Mouse (Mus musculus) thymus, postnatal 10 days (tissue): ENCODE data around the gene Myo1b.
"Not testable (repeated sequence)": the region's sequence is repeated elsewhere in the genome, so short reads cannot be mapped to it uniquely, and the experiment has no call there.

Experiments used
- DNase-seq, 2 experiments: peaks; one replicate each; pipeline ENCODE4 v3.0.0; 2021; ENCODE audit warnings: low spot score in 2 of 2

Gene Myo1b

GRCm38 (mm10) chr1:51895961-51896360, 19.9 kb downstream of the Myo1b start:
- DNase-seq = no peak

GRCm38 (mm10) chr1:51894721-51895120, 21.1 kb downstream of the Myo1b start:
- DNase-seq = no peak

GRCm38 (mm10) chr1:51893521-51894355, 22.1 kb downstream of the Myo1b start:
- no peak for DNase-seq

- DNase-seq = no peak
Measured at GRCm38 (mm10) chr1:51892005-51892404, 23.9 kb downstream of the Myo1b start.

- no peak for DNase-seq
Measured at GRCm38 (mm10) chr1:51888046-51888813, 27.6 kb downstream of the Myo1b start.

- no peak for DNase-seq
Measured at GRCm38 (mm10) chr1:51885356-51885983, 30.4 kb downstream of the Myo1b start.

DNA sequence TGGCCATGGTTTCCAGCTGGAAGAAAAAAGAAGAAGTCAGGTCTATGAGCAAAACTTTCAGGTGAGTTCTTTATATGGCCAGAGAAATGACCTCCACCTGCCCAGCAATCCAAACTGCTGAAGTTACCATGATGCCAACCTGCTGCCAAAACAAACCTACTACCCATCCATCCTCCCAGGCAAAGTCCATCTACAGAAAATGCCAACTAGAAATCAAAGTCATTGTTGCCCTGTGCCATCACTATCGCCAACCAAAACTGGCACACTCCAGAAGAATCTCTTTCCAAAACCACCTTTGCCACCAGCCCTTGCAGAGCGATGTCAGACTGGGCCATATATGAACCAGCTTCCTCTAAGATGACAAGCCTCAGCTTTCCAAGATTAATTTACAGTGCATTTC, 32.7 kb downstream of the Myo1b start:
- no peak for DNase-seq

GRCm38 (mm10) chr1:51882752-51883151, 33.1 kb downstream of the Myo1b start:
- no peak for DNase-seq

DNA sequence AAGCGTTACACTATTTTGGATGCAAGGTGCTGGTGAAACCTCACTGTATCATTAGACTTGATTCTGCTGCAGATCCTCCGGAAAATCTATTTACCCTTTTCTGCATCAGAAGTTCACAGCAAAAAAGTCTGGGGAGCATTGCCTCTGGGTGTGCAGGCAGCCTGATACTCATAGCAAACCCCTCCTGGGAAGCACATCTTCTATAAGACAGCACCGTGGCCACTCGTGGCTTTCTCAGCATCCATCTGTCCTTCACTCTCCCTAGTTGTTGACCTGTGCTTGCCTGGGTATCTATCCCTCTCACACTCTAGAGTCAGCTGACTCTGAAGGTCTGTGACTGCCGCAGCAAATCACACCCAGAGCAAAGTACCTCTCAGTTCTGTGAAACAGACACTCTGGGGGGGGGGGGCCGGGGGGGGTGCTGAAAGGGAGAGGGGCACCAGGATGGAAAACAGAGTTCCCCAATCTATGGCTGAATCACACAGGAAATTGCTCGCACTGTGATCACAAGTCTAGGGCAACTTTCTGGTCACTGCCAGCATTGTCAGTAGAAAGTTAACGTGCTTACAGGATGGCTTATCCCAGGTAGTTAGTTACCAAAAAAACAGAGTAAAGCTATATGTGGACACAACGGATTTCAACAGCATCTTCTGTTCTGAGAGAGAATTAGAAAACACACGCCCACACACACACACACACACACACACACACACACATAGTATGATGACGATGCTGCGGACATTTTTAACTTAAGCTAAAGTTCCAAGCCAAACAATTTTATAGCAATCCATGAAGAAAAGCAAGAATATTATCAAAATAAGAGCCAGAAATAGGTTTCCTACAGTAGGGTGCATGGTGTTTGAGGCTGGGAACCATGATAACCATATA, 35.7 kb downstream of the Myo1b start:
- no peak for DNase-seq

- no peak for DNase-seq
Measured at GRCm38 (mm10) chr1:51879333-51879770, 36.5 kb downstream of the Myo1b start.

GRCm38 (mm10) chr1:51875462-51876225, 40.2 kb downstream of the Myo1b start:
- peak; percentile 16 to 22 for DNase-seq

- DNase-seq = no peak
Measured at GRCm38 (mm10) chr1:51872493-51873261, 43.2 kb downstream of the Myo1b start.

GRCm38 (mm10) chr1:51871234-51871633, 44.6 kb downstream of the Myo1b start:
- not testable (repeated sequence) for DNase-seq

DNA sequence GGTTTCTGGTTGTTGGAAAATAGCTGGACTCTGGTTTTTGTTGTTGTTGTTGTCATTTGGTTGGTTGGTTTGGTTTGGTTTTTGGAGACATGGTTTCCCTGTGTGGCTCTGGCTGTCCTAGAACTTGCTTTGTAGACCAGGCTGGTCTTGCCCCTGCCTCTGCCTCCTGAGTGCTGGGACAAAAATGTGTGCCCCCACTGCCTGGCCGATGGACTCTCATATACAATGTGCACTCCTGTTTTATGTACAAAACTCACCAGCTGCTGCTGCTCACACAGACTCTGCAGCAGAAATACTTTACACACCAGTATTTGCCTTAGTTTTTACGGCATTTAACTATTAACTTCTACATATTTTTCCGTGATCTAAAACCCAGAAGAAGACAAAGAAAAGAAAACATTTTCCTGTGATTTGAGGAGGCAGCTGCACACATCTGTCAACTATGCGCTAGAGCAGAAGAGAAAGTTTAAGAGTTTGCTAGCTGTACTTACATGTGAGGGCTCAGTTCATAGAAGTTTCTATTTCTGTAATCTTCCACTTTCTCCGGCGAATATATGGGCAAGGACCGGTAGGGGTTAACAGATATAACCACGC, 52.9 kb downstream of the Myo1b start:
- no peak for DNase-seq

- DNase-seq = no peak
Measured at GRCm38 (mm10) chr1:51860837-51861236, 55.0 kb downstream of the Myo1b start.

GRCm38 (mm10) chr1:51856946-51857345, 58.9 kb downstream of the Myo1b start:
- DNase-seq = no peak

DNA sequence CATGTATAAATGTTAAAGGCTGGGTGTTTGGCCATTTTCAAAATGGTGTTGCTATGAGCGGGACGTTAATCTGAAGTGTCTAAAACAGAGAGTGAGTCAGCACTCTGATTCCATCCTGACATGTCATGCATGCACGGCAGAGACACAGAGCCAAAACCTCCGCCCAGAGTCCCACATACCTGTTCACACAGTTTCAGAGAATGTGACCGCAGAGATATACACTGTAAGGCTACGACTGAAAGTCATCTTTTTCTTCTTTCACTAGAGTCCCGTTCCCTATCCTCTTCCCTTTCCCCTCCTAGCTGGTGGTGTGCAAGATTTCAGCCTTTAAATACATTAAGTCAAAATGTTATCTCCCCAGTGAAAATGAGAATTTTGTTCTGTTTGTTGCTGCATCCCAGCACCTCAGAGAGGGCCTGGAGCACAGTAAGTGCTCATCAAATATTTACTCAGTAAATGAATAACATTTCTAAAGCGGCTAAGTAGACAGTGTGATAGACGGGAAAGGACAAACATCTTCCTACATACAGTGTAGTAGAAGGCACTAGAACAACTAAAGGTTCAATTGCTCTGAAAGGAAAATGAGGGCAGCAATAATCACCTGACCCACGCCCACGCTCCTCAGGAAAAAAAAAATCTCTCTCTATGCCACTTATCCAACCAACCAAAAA, 59.5 kb downstream of the Myo1b start:
- no peak for DNase-seq

GRCm38 (mm10) chr1:51855541-51856244, 60.2 kb downstream of the Myo1b start:
- no peak for DNase-seq
